Mouse (Mus musculus): ENCODE data around the gene Enox1. TPM values are rescaled to one million over a fixed set of nuclear protein-coding genes. Genes with fewer than 3 reads are reported as not detected.

Gene Enox1
- total RNA-seq, 1 experiment = 25.3 TPM

- TF ChIP-seq ZC3H11A (IDR thresholded peaks at IDR 0.05; ENCODE audit: borderline replicate concordance, low read depth, low read length) (no peak), HCFC1 (IDR thresholded peaks at IDR 0.05; ENCODE audit: borderline replicate concordance, insufficient read depth, low read length) (no peak), MAFK (IDR thresholded peaks at IDR 0.05; ENCODE audit: insufficient read depth, low read depth, low read length) (no peak), ZNF384 (IDR thresholded peaks at IDR 0.05; ENCODE audit: low read depth, low read length) (no peak), CHD2 (IDR thresholded peaks at IDR 0.05; ENCODE audit: low read depth, low read length) (no peak)
- DNase-seq (ENCODE audit: low read depth, low spot score) = no peak
- no peaks in the 10 kb centered on the region for H3K9me3 ChIP-seq (ENCODE audit: control insufficient read depth, insufficient read depth, low read depth, low read length)
- H3K36me3 ChIP-seq (ENCODE audit: control insufficient read depth, insufficient read depth, low read length, poor library complexity, severe bottlenecking) = no peaks in the 10 kb centered on the region
- no peak overlapping the region for H3K27ac ChIP-seq (ENCODE audit: insufficient read depth, low read depth, low read length, poor library complexity, severe bottlenecking)
- H3K9ac ChIP-seq (ENCODE audit: insufficient read depth, low read depth, low read length, poor library complexity, severe bottlenecking) = no peak overlapping the region
- in situ Hi-C loops (cut with MboI; ENCODE audit: low sequenced_read_pairs in 2 of 2, unreplicated experiment in 2 of 2) = no loop called here
- peaks cover 0 to 2% of the 10 kb centered on the region in 2 experiments; a peak in 1 of 4 replicates for H3K4me1 ChIP-seq (ENCODE audit: control insufficient read depth in 2 of 2, insufficient read depth in 2 of 2, low read length in 2 of 2, poor library complexity in 1 of 2)
- H3K4me3 ChIP-seq (ENCODE audit: insufficient read depth in 1 of 2, low read depth in 1 of 2, low read length in 2 of 2, poor library complexity in 1 of 2, severe bottlenecking in 1 of 2) = no peak overlapping the region
These were observed 153.0 kb downstream of the Enox1 start for GRCm38 (mm10) chr14:77309571-77309970.

GRCm38 (mm10) chr14:77311456-77311855 is 154.9 kb downstream of the Enox1 start:
- no peak for DNase-seq (ENCODE audit: low read depth, low spot score)
- TF ChIP-seq ZNF384 (IDR thresholded peaks at IDR 0.05; ENCODE audit: low read depth, low read length) (no peak), CHD2 (IDR thresholded peaks at IDR 0.05; ENCODE audit: low read depth, low read length) (no peak), HCFC1 (IDR thresholded peaks at IDR 0.05; ENCODE audit: borderline replicate concordance, insufficient read depth, low read length) (no peak), ZC3H11A (IDR thresholded peaks at IDR 0.05; ENCODE audit: borderline replicate concordance, low read depth, low read length) (no peak), MAFK (IDR thresholded peaks at IDR 0.05; ENCODE audit: insufficient read depth, low read depth, low read length) (no peak)
- no peak overlapping the region for H3K4me3 ChIP-seq (ENCODE audit: insufficient read depth in 1 of 2, low read depth in 1 of 2, low read length in 2 of 2, poor library complexity in 1 of 2, severe bottlenecking in 1 of 2)
- H3K9me3 ChIP-seq (ENCODE audit: control insufficient read depth, insufficient read depth, low read depth, low read length) = no peaks in the 10 kb centered on the region
- H3K9ac ChIP-seq (ENCODE audit: insufficient read depth, low read depth, low read length, poor library complexity, severe bottlenecking) = no peak overlapping the region
- H3K27ac ChIP-seq (ENCODE audit: insufficient read depth, low read depth, low read length, poor library complexity, severe bottlenecking) = no peak overlapping the region
- in situ Hi-C loops (cut with MboI; ENCODE audit: low sequenced_read_pairs in 2 of 2, unreplicated experiment in 2 of 2) = no loop called here
- H3K36me3 ChIP-seq (ENCODE audit: control insufficient read depth, insufficient read depth, low read length, poor library complexity, severe bottlenecking) = no peaks in the 10 kb centered on the region
- H3K4me1 ChIP-seq (ENCODE audit: control insufficient read depth in 2 of 2, insufficient read depth in 2 of 2, low read length in 2 of 2, poor library complexity in 1 of 2) = peaks cover 0 to 2% of the 10 kb centered on the region in 2 experiments; a peak in 1 of 4 replicates

DNA sequence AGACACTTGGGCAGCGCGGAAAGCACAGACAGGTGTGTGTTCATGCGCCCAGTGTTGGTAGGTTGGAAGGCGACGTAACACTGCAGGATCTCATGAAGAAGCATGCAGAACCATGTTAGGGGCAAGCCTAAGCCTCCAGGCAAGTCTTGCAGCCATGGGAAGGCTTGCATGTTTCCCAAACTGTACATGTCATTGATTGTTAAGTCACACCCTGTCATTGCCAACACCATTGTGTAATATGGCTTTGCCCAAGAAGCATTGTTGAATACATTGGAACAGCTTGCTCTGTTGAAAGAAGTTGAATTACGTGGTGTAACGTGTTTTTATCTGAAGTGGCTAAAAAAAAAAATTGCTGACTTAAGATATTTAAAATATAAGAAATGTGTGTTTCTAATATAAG is 162.8 kb downstream of the Enox1 start:
- no peak for DNase-seq (ENCODE audit: low read depth, low spot score)
- in situ Hi-C loops (cut with MboI; ENCODE audit: low sequenced_read_pairs in 2 of 2, unreplicated experiment in 2 of 2) = no loop called here
- no peak for TF ChIP-seq ZNF384 (IDR thresholded peaks at IDR 0.05; ENCODE audit: low read depth, low read length)
- TF ChIP-seq MAFK (IDR thresholded peaks at IDR 0.05; ENCODE audit: insufficient read depth, low read depth, low read length) = no peak
- TF ChIP-seq HCFC1 (IDR thresholded peaks at IDR 0.05; ENCODE audit: borderline replicate concordance, insufficient read depth, low read length) = no peak
- TF ChIP-seq ZC3H11A (IDR thresholded peaks at IDR 0.05; ENCODE audit: borderline replicate concordance, low read depth, low read length) = no peak
- no peak for TF ChIP-seq CHD2 (IDR thresholded peaks at IDR 0.05; ENCODE audit: low read depth, low read length)

GRCm38 (mm10) chr14:77324348-77324747 is 167.8 kb downstream of the Enox1 start:
- no peaks in the 10 kb centered on the region for H3K36me3 ChIP-seq (ENCODE audit: control insufficient read depth, insufficient read depth, low read length, poor library complexity, severe bottlenecking)
- no peak overlapping the region for H3K9ac ChIP-seq (ENCODE audit: insufficient read depth, low read depth, low read length, poor library complexity, severe bottlenecking)
- no peak for DNase-seq (ENCODE audit: low read depth, low spot score)
- in situ Hi-C loops (cut with MboI; ENCODE audit: low sequenced_read_pairs in 2 of 2, unreplicated experiment in 2 of 2) = no loop called here
- H3K4me1 ChIP-seq (ENCODE audit: control insufficient read depth in 2 of 2, insufficient read depth in 2 of 2, low read length in 2 of 2, poor library complexity in 1 of 2) = no peaks in the 10 kb centered on the region
- no peaks in the 10 kb centered on the region for H3K9me3 ChIP-seq (ENCODE audit: control insufficient read depth, insufficient read depth, low read depth, low read length)
- no peak overlapping the region for H3K4me3 ChIP-seq (ENCODE audit: insufficient read depth in 1 of 2, low read depth in 1 of 2, low read length in 2 of 2, poor library complexity in 1 of 2, severe bottlenecking in 1 of 2)
- no peak overlapping the region for H3K27ac ChIP-seq (ENCODE audit: insufficient read depth, low read depth, low read length, poor library complexity, severe bottlenecking)
- no peak for TF ChIP-seq CHD2 (IDR thresholded peaks at IDR 0.05; ENCODE audit: low read depth, low read length)
- TF ChIP-seq ZNF384 (IDR thresholded peaks at IDR 0.05; ENCODE audit: low read depth, low read length) = no peak
- TF ChIP-seq HCFC1 (IDR thresholded peaks at IDR 0.05; ENCODE audit: borderline replicate concordance, insufficient read depth, low read length) = no peak
- TF ChIP-seq ZC3H11A (IDR thresholded peaks at IDR 0.05; ENCODE audit: borderline replicate concordance, low read depth, low read length) = no peak
- no peak for TF ChIP-seq MAFK (IDR thresholded peaks at IDR 0.05; ENCODE audit: insufficient read depth, low read depth, low read length)

More for the DNA sequence above, 162.8 kb downstream of the Enox1 start:
- Histone ChIP-seq H3K4me1 (ENCODE audit: control insufficient read depth in 2 of 2, insufficient read depth in 2 of 2, low read length in 2 of 2, poor library complexity in 1 of 2) (no peaks in the 10 kb centered on the region), H3K9ac (ENCODE audit: insufficient read depth, low read depth, low read length, poor library complexity, severe bottlenecking) (no peak overlapping the region), H3K36me3 (ENCODE audit: control insufficient read depth, insufficient read depth, low read length, poor library complexity, severe bottlenecking) (no peaks in the 10 kb centered on the region), H3K27ac (ENCODE audit: insufficient read depth, low read depth, low read length, poor library complexity, severe bottlenecking) (no peak overlapping the region), H3K9me3 (ENCODE audit: control insufficient read depth, insufficient read depth, low read depth, low read length) (no peaks in the 10 kb centered on the region), H3K4me3 (ENCODE audit: insufficient read depth in 1 of 2, low read depth in 1 of 2, low read length in 2 of 2, poor library complexity in 1 of 2, severe bottlenecking in 1 of 2) (no peak overlapping the region)

DNA sequence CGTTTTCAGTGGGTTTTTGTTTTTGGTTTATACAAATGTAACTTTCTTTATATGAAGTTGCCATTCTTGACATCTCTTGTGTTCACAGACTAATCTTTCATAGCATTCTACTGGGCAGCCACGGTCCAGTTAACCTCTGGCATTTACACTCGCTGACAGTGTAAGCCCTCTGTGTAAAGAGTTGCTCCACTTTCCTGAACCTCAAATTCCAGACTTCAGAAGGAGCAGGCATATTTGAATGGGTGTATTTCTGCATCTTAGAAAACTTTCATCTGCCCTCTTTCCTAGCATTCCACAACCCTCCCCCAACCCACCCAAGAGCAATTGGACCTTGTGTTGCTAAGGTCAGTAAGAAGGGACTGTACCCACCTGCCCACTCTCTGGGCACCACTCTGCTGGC is 171.1 kb downstream of the Enox1 start:
- no peaks in the 10 kb centered on the region for H3K9me3 ChIP-seq (ENCODE audit: control insufficient read depth, insufficient read depth, low read depth, low read length)
- H3K4me3 ChIP-seq (ENCODE audit: insufficient read depth in 1 of 2, low read depth in 1 of 2, low read length in 2 of 2, poor library complexity in 1 of 2, severe bottlenecking in 1 of 2) = no peak overlapping the region
- H3K9ac ChIP-seq (ENCODE audit: insufficient read depth, low read depth, low read length, poor library complexity, severe bottlenecking) = no peak overlapping the region
- no peaks in the 10 kb centered on the region for H3K4me1 ChIP-seq (ENCODE audit: control insufficient read depth in 2 of 2, insufficient read depth in 2 of 2, low read length in 2 of 2, poor library complexity in 1 of 2)
- DNase-seq (ENCODE audit: low read depth, low spot score) = no peak
- H3K27ac ChIP-seq (ENCODE audit: insufficient read depth, low read depth, low read length, poor library complexity, severe bottlenecking) = no peak overlapping the region
- TF ChIP-seq HCFC1 (IDR thresholded peaks at IDR 0.05; ENCODE audit: borderline replicate concordance, insufficient read depth, low read length) (no peak), ZC3H11A (IDR thresholded peaks at IDR 0.05; ENCODE audit: borderline replicate concordance, low read depth, low read length) (no peak), ZNF384 (IDR thresholded peaks at IDR 0.05; ENCODE audit: low read depth, low read length) (no peak), CHD2 (IDR thresholded peaks at IDR 0.05; ENCODE audit: low read depth, low read length) (no peak), MAFK (IDR thresholded peaks at IDR 0.05; ENCODE audit: insufficient read depth, low read depth, low read length) (no peak)
- in situ Hi-C loops (cut with MboI; ENCODE audit: low sequenced_read_pairs in 2 of 2, unreplicated experiment in 2 of 2) = no loop called here
- H3K36me3 ChIP-seq (ENCODE audit: control insufficient read depth, insufficient read depth, low read length, poor library complexity, severe bottlenecking) = no peaks in the 10 kb centered on the region
